Mouse (Mus musculus) kidney, adult 2 months (tissue): ENCODE data around the gene Gm20696.

ENCODE experiments used
- CTCF ChIP-seq: fragments of 200-500 bp; conservative IDR thresholded peaks from 2 replicates; pipeline ENCODE4 v1.5.1; 2011; ENCODE audit warnings: low read depth, mild to moderate bottlenecking, control low read depth, low read length, moderate library complexity, mixed read lengths; ENCODE audit not compliant: insufficient read depth, insufficient read length
- POLR2A ChIP-seq: fragments of 200-500 bp; IDR thresholded peaks from one replicate; pipeline ENCODE4 v1.6.1; 2011; ENCODE audit warnings: low read depth, low read length, control low read depth

DNA sequence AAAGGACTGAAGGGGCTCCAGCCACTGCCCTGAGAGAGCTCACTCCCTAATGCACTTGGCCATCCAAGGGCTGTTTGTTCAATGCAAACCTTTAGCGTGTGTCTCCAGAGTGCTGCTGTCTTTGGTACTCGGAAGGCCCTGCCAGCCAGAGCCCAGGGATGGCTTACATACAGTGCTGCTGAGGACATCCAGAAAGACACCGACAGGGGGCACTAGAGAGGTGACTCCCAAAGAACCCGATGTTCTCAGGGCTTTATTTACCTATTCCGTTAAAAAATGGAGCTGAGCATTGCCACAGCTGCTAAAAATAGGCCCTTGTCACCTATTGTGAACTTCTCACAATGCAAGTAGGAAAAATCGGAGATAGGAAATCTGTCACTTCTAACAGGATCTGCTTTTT is 54.7 kb downstream of the Gm20696 start:
- peak; percentile 22; the same call in 1 of the 2 replicates for TF ChIP-seq CTCF
- TF ChIP-seq POLR2A = no peak
